Mouse (Mus musculus) CH12.LX (cell line): ENCODE data around the gene Rpl24.

Experiments
- CTCF ChIP-seq, 2 experiments: IDR thresholded peaks in 1 of 2; conservative IDR thresholded peaks in 1 of 2; 2 replicates each; pipeline ENCODE4 v1.5.1; 2011 to 2012; ENCODE audit warnings: low read depth in 2 of 2, low read length in 2 of 2, improper control_type of control experiment in 1 of 2, inconsistent platforms in 1 of 2, mild to moderate bottlenecking in 1 of 2, moderate library complexity in 1 of 2
- HCFC1 ChIP-seq: IDR thresholded peaks from 2 replicates; pipeline ENCODE4 v1.6.1; 2012; ENCODE audit warnings: low read depth, mild to moderate bottlenecking, inconsistent platforms, low read length, improper control_type of control experiment
- NRF1 ChIP-seq: IDR thresholded peaks from 2 replicates; pipeline ENCODE4 v1.6.1; 2014; ENCODE audit warnings: low read depth, mild to moderate bottlenecking, inconsistent platforms, low read length, improper control_type of control experiment, moderate library complexity
- TCF12 ChIP-seq: IDR thresholded peaks from 2 replicates; pipeline ENCODE4 v1.6.1; 2014; ENCODE audit warnings: low read depth, mild to moderate bottlenecking, inconsistent platforms, low read length, improper control_type of control experiment

- TF ChIP-seq CTCF (conservative IDR thresholded peaks at IDR 0.05 in 1 of 2, IDR thresholded peaks at IDR 0.05 in 1 of 2; ENCODE audit: low read depth in 2 of 2, low read length in 2 of 2) (no peak), TCF12 (no peak), HCFC1 (no peak), NRF1 (no peak)
Measured at GRCm38 (mm10) chr16:55950462-55950861, 15.6 kb upstream of the Rpl24 start.
